Mouse (Mus musculus) ES-E14 (cell line): ENCODE results near the gene Spryd4.
"Not testable (repeated sequence)": the region's sequence is repeated elsewhere in the genome, so short reads cannot be mapped to it uniquely, and the experiment has no call there.

Experiments
- HCFC1 ChIP-seq: IDR thresholded peaks from 2 replicates; pipeline ENCODE4 v1.6.1; 2012; ENCODE audit warnings: low read length, inconsistent platforms, borderline replicate concordance; ENCODE audit not compliant: insufficient read depth
- ZNF384 ChIP-seq: IDR thresholded peaks from 2 replicates; pipeline ENCODE4 v1.6.1; 2012; ENCODE audit warnings: low read depth, low read length, inconsistent platforms

GRCm38 (mm10) chr10:128165726-128166125 lies 45.9 kb downstream of the Spryd4 start:
- TF ChIP-seq ZNF384, HCFC1: not testable (repeated sequence)
